Mouse (Mus musculus): ENCODE data around the gene Plcl2. TPM values are rescaled to one million over a fixed set of nuclear protein-coding genes. Genes with fewer than 3 reads are reported as not detected.

Plcl2 gene
- total RNA-seq (2022): 10 to 100 TPM in 1 of 4 experiments, 1 to 10 TPM in 3; 8.3 to 10.7 (median 9.3) TPM

- no peak for DNase-seq (ENCODE audit: low spot score)
Measured at GRCm38 (mm10) chr17:50509251-50510104, at the start of gene Plcl2. Gene Plcl2 (plus strand): TSS chr17:50509403.

DNA sequence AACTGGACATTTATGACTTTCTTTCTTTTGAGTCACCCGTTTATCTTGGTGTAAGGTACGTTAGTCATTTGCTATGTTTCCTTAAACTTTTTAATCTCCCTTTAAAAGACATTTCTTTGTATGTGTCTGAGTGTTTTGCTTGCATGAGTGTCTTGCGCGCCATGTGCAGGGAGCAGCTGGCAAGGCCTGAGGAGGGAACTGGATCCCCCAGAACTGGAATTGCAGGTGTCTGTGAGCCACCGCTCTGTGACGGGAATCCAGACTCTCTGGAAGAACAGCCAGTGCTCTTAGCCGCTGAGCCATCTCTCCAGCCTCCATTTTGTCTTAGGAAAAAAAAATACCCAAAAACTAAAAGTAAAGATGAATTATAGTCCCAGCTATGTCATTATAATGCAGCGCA lies 48.9 kb upstream of the Plcl2 start:
- no peak for DNase-seq (ENCODE audit: low spot score)

DNA sequence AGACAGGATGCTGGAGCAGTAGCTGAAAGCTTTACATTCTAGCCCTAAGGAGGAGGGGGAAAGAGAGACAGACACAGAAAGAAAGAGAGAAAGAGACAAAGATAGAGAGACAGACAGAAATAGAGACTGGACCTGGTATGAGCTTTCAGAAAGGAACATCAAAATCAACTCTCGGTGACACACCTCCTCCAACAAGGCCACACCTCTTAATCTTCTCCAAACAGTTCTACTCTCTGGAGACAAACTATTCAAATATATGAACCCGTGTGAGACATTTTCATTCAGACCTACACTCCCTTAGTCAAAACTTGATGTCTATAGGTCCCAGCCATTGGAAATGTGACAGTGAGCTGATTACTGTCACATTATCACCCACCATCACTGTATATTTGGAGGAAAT lies 41.8 kb upstream of the Plcl2 start:
- no peak for DNase-seq (ENCODE audit: low spot score)

GRCm38 (mm10) chr17:50469126-50469525 lies 40.1 kb upstream of the Plcl2 start:
- no peak for DNase-seq (ENCODE audit: low spot score)

DNA sequence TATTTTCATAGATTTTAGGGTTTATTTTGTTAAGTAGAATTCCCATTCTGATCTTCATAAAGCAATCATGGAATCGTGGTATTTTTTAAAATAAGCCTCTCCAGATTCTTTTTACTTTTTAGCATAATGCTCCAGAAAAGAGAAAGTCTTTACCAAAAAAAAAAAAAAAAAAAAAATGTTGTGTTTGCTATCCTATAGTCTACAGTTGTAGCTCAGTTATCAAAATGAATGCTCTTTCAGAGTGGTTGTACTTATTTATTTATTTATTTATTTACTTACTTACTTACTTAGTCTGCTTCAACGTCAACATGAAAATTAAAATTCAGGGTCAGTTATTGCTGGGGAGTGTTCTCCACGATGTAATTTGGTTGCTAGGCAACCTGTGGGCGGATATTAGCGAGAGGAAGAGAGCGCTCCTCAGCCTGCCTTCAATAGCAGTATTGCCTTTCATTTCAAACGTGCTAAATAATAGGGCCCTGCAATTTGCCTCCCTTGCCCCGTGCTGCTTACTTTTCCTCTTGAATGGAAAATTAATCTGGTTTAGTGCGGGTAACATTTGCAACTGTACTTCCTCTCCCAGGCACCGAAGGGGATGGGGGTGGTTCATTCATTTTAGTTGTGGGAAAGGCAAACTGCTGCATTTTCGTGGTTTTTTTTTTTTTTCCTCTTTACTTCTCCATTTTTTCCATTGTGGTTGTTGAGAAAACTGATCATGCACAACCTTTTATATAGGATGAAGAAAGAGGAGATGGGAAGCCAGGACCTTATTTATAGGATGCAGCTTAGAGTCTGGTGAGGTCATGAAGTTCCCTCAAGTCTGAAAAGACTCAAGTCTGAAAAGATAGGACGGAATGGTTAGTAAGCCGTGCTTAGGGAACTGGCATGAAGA lies 39.4 kb upstream of the Plcl2 start:
- DNase-seq (ENCODE audit: low spot score): peak; percentile 42

GRCm38 (mm10) chr17:50470432-50471078 lies 38.6 kb upstream of the Plcl2 start:
- DNase-seq (ENCODE audit: low spot score): peak; percentile 61

GRCm38 (mm10) chr17:50471230-50471629 lies 38.0 kb upstream of the Plcl2 start:
- DNase-seq (ENCODE audit: low spot score): peak; percentile 34

- no peak for DNase-seq (ENCODE audit: low spot score)
Measured at GRCm38 (mm10) chr17:50477277-50477676, 31.9 kb upstream of the Plcl2 start.

- no peak for DNase-seq (ENCODE audit: low spot score)
Measured at GRCm38 (mm10) chr17:50480867-50481266, 28.3 kb upstream of the Plcl2 start.

GRCm38 (mm10) chr17:50483700-50484099 lies 25.5 kb upstream of the Plcl2 start:
- DNase-seq (ENCODE audit: low spot score): no peak

GRCm38 (mm10) chr17:50484981-50485380 lies 24.2 kb upstream of the Plcl2 start:
- DNase-seq (ENCODE audit: low spot score): no peak

- DNase-seq (ENCODE audit: low spot score): no peak
Measured at GRCm38 (mm10) chr17:50487058-50487618, 22.1 kb upstream of the Plcl2 start.

DNA sequence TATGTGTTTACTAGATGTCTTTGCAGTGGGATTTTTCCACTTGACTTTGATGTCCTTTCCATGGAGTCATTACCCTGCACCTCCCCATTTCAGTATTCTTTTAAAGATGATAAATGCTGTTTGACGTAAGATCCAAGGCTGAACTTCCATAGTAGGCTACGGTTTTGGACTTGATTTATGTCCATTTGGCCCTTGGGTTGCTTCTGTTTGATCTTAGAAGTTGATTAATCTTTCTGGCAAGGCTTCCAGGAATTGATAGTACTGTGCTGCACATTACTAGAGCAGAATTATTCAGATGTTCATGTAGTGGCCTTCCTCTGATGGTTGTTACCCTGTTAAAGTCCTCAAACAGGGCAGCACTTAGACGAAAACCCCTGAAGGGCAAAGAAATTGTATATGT lies 21.5 kb upstream of the Plcl2 start:
- no peak for DNase-seq (ENCODE audit: low spot score)

DNA sequence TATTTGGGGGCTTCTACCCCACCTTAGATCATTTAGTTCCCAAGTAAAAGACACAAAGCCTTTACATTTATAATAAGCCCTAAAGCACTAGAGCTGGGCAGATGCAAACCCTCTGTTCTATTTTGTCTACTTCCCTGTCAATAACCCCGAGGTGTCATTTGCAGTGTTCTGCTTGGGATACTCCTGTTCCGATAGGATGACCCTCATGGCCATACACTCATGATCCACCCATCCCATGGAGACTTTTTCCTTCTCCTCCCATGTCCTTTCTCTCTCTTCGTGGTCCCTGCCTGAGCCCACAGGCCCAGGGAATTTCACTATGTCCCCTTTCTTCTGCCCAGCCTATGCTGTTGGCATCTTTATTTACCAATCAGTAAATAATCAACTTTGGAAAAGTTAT lies 20.8 kb upstream of the Plcl2 start:
- DNase-seq (ENCODE audit: low spot score): no peak

DNA sequence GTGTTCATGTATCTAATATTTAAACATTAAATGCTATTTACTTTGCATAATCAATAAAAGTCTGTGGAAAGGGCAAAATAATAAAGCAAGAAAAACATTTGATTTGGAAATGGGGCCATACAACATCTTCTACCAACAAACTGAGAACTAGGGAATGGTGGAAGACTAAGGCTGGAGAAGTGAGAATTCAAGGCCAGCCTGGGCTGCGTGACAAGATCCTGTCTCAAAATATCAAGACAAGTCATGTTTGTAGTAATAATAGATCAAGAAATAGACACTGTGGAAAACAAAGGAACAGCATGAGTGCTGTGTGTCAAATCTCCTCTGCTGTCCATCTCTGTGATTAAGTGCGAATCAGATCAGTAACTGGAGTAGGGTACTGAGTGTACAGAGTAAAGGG lies 20.3 kb upstream of the Plcl2 start:
- no peak for DNase-seq (ENCODE audit: low spot score)

GRCm38 (mm10) chr17:50490644-50491430 lies 18.4 kb upstream of the Plcl2 start:
- no peak for DNase-seq (ENCODE audit: low spot score)

GRCm38 (mm10) chr17:50491496-50491895 lies 17.7 kb upstream of the Plcl2 start:
- no peak for DNase-seq (ENCODE audit: low spot score)

GRCm38 (mm10) chr17:50495216-50495889 lies 13.8 kb upstream of the Plcl2 start:
- DNase-seq (ENCODE audit: low spot score): no peak

DNA sequence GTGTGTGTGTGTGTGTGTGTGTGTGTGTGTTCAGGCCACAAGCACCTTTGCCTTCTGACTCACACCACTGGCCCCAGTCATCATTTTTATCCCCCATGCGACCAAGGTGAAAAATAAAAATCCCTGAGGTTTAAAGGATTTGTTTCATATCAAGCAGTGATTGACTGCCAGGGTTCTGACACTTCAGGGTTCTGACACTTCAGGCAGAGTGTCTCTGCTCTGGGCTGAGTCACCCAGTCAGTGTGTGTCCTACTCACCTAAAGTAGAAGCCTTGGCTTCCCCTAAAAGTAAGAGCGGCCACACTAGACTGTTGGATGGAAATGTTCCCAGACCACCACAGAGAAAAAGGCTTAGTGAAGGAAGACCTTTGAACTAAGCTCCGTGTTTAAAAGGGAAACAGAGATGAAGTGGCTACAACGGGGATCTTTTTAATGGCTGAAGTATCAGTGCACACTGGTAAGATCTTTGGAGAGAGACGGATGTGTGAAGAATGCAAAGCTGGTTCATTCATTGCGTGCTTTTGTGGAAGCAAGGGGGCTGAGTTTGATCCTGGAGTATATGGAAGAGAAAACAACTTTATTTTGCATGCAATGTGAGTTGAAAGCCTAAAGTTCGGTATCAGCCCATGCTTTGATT lies 11.0 kb upstream of the Plcl2 start:
- DNase-seq (ENCODE audit: low spot score): no peak

Measured in heart, adult 8-10 months (tissue).